Mouse (Mus musculus): ENCODE data around the gene Rnd1.
A peak's percentile ranks its signal among the peaks of the same experiment; 100 is the strongest.

GRCm38 (mm10) chr15:98710442-98710841, 33.2 kb upstream of the Rnd1 start:
- peak; percentile 98 for TF ChIP-seq CTCF (IDR thresholded peaks at IDR 0.05; ENCODE audit: low read depth, low read length)
- no peak for TF ChIP-seq POLR2A (IDR thresholded peaks at IDR 0.05; ENCODE audit: borderline replicate concordance, low read depth, low read length)

All from bone marrow macrophage, adult 2 months (primary cell).